Mouse (Mus musculus) retina, embryonic 14.5 days (tissue): Measurements from ENCODE around the gene Mrc2.

Experiments used
- DNase-seq: peaks from one replicate; pipeline ENCODE4 v3.0.0-alpha.2; 2015; ENCODE audit warnings: low spot score

The Mrc2 gene

DNA sequence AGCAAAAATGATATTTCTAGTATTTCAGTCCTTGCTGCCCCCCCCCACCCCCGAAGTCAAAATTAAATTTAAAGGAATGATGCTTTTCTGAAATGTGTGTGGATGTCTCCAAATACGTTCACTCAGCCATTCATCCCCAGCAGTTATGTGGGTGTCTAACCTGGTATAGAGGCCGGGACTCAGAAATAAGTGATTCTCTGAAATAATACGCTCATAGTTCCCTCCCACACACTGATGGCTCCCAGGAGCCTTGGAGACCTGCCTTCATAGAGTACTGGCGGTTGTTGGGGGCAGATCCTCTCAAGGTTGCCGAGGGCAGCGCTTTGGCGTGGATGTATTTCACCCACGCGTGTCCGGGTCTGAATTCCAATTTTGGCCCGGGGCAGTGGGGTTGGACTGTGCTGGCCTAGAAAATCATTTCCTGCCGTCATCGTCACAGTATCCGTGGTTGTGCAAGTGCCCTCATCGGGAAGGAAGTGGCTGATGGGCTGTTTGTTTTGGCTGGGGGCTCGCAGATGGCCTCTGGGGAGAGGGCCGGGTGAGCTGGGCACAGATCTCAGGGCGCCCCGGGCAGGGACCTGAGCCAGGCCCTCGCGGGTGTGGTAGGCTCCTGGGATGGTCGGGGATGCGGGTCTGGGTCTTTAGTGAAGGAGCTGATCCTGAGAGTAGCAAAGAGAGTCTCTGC, 19.0 kb downstream of the Mrc2 start:
- no peak for DNase-seq

DNA sequence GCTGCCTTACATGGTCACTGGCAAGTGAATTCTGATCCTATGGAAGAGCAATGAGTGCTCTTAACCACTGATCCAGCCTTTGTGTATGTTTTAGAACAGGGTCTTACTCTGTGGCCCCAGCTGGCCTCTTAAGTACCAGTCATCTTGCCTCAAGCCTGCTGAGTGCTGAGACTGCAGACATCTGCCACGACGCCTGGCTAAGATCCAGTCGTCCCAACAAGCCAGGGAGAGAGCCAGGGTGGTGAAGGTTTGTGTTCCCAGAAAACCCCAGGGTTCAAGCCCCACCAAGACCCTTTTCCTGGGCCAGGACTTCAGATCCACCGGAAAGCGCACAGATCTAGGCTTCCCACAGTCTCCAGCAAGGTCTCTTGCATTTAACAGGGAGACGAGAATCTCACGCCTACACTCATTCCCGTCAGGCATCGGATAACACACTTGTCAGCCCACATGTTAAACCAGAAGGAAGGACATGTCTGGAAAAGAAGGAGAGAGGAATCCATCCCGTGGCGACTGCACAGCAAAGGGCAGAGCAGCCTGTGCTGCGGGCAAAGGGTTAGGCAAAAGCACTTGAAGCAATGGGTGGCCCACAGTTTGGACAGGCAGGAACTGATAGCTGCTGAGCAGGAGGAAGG, 20.0 kb downstream of the Mrc2 start:
- peak; percentile 27 for DNase-seq

DNA sequence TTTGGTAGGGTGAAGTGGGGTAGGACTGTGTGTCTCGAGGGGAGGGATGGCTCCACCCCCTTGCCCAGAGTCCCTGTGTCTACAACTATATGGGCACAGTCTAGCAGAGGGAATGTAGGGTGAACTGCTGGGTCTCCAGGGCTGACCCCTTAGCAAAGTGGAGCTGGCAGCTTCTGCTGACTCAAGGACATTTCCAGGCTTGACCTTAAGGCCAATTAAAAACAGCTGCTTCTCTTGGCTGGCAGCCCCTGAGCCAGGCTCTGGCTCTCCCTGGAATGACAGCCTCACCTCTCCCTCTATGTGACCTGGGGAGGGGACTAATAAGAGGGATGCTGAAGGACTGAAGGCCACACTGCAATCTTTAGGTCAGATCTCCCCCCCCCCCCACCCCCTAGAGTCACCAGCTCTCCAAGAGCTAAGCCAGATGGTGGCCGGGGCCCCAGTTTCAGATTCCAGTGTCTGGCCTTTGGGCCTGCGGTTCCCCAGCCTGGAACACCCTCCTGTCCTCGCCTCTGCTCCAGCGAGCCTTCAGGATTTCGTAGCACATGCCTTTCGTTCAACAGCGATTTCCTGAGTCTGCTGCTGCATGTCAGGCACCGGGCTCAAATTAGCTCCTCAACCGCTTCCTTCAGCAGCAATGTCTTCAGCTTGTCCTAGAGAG, 20.7 kb downstream of the Mrc2 start:
- DNase-seq = peak; percentile 48

DNA sequence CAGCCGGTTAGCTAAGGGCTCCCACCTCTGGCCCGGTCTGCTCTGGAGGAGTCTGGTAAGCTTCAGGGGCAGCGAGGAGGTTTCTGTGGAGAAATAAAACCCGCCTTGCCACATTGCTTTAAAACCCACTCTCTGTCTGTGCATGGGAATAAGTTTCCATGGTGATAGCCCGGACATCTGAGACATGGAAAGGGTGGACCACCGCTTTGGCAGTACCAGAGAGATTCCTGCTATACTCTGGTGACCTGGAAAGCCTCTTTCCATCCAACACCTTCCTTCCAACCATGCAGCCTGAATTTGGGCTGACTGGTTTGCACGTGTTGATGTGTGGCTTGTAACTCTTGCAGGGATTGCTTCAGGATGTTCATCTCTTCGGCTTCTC, 21.2 kb downstream of the Mrc2 start:
- no peak for DNase-seq

DNA sequence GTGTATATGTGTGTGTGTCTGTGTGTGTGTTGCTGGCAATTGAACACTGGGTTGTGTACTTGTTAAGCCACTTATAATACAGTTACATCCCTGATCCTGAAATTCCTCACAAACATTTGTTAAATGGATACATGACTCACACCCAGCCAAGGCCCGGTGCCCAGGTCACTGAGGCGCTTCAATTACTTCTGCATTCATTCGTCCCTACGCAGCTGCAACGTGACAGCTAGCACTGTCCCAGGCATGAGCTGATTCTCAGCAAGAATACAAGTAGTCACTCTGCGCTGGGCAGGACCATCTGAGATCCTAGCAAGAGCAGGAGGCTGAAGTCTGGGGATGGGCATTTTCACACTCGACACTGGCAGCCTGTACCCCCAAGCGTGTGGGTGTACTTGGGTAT, 22.9 kb downstream of the Mrc2 start:
- no peak for DNase-seq

DNA sequence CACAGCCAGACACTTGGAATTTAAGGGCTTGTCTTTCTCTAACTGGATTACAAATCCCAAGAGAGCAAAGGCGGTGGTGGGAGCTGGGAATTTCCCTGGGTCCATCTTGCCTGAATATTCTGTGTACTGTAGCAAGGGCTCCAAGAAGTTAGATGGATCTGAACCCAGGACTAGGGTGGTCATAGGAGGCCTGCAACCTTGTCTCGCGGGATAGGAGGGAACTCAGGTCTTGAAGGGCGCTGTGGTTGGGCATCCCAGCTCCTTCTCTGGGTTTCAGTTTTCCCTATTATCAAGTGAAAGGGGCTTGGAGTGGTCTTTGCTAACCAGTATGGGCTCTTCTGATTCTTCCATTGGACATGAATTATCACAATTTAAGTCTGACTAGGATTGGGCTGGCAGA, 23.7 kb downstream of the Mrc2 start:
- DNase-seq = no peak

DNA sequence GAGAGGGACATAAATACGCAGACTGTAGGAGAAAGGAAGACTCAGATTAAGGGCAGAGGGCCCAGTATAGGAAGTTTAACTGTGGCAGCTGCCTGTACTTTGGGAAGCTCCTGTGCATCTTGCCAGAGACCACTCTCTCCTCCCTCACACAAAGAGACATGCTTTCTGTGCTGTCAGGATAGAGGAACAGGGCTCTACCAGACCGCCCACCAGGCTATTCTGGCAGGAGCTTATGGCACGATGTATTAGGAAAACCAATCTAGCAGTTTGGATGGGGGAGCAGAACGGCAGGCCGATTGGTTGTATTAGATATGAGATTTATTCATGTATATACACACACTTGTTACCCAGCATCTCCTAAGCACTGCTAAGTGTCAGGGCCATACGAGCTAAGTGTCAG, 25.3 kb downstream of the Mrc2 start:
- DNase-seq = no peak

DNA sequence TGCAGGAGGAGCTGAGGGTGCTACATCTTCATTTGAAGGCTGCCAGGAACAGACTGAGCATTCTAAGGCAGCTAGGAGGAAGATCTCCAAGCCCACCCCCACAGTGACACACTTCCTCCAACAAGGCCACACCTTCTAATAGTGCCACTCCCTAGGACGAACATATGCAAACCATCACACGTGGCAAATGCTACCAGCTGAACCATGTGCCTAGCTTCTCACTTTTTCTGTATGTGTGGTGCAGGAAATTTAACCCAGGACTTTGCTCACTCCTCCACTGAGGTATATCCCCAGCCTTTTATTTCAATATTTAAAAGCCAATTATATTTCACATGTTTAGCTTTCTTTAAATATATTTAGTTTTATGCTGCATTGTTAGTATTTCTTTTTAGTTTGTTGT, 28.6 kb downstream of the Mrc2 start:
- DNase-seq = no peak

DNA sequence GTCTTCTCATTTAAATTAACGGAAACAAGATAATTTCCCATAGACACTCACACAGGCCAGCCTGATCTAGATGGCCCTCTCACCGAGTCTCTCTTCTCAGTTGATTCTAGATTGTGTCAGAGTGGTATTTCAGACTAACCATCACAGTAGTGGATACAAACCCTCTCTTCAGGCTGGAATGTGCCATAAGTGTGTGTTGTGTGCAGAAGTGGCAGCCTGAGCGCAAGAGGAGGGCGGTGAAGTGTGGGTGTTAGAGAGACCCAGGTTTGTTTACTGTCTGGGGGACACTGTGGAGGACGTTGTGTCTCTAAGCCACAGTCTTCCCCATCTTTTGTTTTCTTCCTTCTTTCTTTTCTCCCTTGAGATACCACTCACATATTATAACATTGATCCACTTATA, 31.1 kb downstream of the Mrc2 start:
- DNase-seq = no peak

DNA sequence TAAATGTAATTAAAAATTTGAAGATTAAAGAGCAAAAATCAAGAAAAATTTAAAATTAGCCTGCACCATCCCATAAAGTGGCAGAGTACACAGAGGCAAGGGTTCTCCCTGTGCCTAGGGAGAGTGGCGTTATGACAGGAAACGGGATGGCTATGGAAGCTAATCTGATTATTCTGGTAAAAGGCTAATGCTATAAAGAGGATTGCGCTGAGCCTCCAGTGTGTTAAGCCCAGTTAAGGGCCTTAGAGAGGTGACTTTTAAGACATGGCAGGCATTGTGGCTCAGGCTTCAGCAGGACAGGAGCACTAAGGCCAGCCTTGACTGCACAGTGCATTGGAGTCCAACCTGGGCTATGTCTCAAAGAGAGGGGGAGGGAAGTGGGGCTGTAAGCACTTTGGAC, 34.7 kb downstream of the Mrc2 start:
- DNase-seq = no peak

DNA sequence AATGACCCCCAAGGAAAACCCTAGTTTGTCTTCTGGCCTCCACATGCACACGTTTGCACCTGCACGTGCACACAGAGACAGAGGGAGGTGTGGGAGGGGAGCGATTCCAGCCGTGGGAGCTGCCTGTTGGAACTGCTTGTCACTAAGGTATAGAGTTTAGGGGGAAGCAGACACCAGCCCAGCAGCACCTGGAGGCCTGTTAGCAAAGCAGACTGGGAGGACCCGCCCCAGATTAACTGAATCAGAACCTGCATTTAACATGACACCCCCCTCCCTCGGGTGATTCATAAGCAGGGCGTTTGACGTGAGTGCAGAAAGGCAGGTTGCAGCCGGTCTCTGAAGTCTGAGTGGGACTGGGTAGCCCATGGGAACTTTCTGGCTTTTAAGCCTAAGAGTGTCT, 37.5 kb downstream of the Mrc2 start:
- DNase-seq = no peak

DNA sequence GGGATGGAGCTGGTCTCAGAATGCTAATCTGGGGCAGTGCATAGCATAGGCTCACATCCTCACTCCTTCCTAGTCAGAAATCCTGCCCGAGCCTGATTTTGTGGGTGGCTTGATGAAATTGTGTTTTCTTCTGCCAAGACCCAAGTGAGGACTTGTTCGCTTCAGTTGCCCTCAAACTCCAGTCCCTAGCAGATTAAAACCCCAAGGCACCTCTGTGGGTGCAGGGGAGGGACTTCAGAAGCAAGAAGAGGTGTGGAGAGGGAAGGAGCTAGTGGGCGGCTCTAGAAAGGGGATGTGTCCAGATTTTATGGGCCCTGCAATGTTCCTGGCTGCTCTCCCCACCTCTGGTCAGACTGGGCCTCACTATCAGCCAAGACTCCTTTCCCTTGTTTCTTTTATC, 38.7 kb downstream of the Mrc2 start:
- no peak for DNase-seq

DNA sequence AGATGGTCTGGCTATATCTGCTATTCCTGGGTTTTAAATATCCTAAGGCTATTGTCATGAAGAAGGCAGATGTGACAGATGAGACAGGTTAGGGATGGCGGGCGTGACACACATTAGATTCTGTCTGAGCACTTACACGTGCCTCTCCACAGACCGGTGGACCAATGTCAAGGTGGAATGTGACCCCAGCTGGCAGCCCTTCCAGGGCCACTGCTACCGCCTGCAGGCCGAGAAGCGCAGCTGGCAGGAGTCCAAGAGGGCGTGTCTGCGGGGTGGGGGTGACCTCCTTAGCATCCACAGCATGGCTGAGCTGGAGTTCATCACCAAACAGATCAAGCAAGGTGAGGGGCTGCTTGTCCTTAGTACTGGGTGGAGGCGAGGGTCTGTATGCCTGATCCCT, 39.3 kb downstream of the Mrc2 start:
- peak; percentile 57 for DNase-seq

DNA sequence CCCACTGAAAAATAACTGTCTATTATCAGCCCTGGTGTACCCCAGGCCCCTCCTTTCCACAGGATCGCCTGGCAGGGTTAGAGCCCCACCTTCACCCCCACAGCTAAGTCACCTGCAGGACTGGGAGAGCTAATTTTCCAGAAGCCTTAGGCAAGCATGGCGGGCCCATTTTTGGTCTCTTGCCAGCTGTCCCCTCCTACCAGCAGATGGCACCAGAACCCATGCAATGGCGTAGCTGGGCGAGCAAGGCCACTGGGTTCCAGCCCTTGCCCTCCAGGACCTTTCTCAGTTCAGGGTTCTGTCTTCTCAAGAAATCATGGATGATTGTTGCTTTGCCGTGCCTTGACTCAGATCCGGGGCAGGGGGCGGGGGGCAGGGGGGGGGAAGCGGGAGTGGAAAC, 40.0 kb downstream of the Mrc2 start:
- DNase-seq = peak; percentile 79

DNA sequence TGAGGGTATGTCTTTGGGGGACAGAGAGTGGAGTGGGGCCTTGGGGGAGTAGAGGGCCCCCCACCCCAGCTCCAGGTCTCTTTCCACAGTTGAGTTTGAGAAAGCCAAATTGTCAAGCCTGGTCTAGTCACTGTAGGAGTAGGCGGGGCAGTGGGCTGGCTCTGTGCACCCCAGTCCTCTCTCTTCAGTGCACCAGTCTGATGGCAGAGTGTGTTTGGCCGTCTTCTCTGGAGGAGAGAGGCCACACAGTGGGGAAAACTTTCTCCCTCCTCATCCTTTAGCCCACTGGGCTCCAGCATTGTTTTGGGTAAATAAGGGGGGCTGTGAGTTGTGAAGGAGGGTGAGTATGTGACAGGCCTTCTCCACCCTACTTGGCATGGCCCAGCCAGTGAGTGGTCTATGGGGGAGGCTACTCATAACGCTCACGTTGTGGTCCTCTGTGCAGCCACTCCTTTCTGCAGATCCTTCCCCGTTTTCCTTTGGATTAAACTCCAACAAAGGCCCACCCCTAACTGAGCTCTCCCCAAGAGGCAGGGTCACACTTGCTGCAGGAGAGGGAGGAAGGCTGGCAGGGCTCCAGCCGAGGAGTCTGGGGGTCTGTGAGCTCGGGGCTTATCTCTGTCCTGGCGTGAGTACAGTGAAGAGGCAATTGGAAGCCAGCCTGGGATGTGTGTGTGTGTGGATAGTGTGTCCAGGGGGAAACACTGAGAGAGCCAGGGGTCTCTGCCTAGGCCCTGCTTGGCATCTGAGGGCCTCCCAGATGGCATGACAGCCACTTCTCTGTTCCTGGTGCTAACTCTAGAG, 41.6 kb downstream of the Mrc2 start:
- no peak for DNase-seq

DNA sequence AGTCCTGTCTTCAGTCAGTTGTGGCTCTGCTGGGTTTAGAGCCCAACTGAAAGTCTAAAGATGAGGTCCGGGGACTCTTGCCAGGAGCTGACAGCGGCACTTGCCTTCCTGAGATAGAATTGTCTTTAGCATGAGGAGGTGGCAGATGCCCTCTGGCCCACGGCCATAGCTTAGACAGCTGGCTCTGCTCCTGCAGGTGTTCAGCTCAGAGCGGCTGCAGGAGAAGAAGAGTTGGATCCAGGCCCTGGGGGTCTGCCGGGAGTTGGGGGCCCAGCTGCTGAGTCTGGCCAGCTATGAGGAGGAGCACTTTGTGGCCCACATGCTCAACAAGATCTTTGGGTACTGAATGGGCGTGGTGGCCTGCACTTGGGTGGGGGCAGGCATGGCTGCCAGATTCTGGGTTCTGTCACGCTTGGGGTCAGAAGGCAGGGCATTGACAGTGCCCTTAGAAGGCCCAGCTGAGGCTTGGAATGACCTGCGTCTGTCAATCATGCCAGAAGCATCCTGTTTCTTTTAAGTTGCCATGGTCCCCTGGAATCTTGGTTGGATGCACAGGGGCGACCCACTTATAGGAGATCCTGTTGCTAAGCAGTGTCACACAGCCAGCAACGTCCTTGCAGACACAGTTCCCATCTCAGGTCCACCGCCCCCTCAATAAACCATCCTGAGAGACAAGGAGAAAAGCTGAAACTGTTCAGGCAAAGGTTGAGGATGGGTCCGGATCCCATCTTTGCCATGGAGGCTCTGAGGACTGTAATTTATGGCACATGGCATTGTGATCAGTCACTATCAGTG, 46.4 kb downstream of the Mrc2 start:
- no peak for DNase-seq

DNA sequence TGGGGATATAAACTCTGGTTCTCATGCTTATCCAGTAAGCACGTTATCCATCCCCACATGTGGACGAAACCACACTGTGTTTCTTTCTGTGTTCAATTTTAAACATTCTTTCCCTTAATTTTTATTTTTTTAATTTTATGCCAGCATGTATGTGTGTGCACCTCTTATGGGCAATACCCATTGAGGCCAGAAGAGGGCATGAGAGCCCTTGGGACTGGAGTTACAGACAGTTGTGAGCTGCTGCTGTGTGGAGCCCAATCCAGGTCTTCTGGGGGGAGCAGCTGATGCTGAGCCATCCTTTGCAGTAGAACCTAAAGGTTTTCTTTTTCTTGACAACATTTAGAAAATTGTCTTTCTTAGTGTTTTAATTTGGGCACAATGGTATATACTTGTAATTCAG, 52.8 kb downstream of the Mrc2 start:
- DNase-seq = peak; percentile 40

DNA sequence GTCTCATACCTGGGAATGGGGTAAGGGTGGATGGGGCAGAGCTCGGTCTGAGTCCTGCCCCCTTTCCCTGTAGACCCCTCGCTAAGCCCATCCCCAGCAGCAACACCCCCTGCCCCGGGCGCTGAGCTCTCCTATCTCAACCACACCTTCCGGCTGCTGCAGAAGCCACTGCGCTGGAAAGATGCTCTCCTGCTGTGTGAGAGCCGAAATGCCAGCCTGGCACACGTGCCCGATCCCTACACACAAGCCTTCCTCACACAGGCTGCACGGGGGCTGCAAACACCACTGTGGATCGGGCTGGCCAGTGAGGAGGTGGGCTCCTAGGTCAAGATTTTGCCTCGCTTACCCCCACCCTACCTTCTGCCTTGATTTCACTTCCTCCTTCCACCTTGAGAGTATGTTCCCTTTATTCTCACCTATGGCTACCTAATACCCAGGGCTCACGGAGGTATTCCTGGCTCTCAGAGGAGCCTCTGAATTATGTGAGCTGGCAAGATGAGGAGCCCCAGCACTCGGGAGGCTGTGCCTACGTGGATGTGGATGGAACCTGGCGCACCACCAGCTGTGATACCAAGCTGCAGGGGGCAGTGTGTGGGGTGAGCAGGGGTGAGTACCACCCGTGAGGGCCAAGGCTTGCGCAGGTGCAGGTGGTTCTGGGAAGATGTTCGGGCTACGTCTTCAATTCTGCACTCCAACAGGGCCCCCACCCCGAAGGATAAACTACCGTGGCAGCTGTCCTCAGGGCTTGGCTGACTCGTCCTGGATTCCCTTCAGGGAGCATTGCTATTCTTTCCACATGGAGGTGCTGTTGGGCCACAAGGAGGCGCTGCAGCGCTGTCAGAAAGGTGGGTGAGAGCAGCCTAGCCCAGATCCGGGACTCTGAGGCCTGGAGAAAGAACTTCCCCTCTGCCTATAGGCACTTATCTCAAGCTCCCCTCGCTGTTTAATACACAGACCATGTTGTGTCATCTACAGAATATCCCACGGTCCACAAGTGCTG, 55.0 kb downstream of the Mrc2 start:
- DNase-seq = peak; percentile 91

DNA sequence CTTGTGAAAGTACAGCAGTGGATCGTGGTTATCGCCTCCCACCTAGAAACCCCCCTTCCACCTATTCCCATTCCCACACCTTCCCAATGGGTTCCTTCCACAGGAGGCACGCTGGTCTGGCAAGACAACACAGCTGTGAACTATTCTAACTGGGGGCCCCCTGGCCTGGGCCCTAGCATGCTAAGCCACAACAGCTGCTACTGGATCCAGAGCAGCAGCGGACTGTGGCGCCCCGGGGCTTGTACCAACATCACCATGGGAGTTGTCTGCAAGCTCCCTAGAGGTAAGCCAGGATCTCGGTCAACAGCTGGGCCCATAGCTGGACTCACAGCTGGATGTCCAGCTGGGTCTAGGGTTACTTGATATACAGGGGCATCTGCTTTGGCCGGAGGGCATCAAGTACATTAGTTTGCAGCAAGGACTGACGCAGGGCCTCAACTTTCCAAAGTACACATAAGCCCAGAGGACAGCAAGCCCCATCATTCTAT, 56.1 kb downstream of the Mrc2 start:
- no peak for DNase-seq

DNA sequence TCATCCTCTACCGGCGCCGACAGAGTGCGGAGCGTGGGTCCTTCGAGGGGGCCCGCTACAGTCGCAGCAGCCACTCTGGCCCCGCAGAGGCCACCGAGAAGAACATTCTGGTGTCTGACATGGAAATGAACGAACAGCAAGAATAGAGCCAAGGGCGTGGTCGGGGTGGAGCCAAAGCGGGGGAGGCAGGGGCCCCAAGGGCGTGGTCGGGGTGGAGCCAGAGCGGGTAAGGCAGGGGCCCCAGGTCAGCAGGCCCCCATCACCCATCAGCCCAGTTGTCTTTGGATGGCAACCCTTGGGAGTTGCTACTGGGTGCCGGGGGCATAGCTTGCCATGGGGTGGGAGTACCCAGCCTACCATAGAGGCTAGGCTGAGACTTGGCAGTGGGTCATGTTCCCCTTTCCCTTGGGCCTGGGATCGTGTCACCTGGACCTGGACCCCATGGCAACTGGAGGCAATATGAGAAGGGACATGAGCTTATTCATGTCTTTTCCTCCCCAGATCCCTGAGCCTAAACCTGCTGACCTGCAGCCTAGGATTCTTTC, 57.4 kb downstream of the Mrc2 start:
- no peak for DNase-seq
